Mouse (Mus musculus): Measurements from ENCODE around the gene Tnni1. TPM values are rescaled to one million over a fixed set of nuclear protein-coding genes. Genes with fewer than 3 reads are reported as not detected.

Gene Tnni1
- polyA plus RNA-seq, 1 experiment from 2014 or later, result 0.43 TPM

Other genes with a start within 250 kb of the Tnni1 start
- 48.2 and 56.3 TPM in 2 replicates for gene Nav1, start 172.1 kb upstream of the Tnni1 start, polyA plus RNA-seq (2014; fragmentation: Nextera tagmentation; extraction: Ambion mirVana)
- 13.2 and 16.1 TPM in 2 replicates for gene Csrp1, start 59.4 kb upstream of the Tnni1 start, polyA plus RNA-seq (2014; fragmentation: Nextera tagmentation; extraction: Ambion mirVana)
- gene Phlda3, start 13.3 kb upstream of the Tnni1 start, polyA plus RNA-seq (2014; fragmentation: Nextera tagmentation; extraction: Ambion mirVana), result 20.7 and 25.1 TPM in 2 replicates
- gene Lad1, start 39.2 kb downstream of the Tnni1 start, polyA plus RNA-seq (2014; fragmentation: Nextera tagmentation; extraction: Ambion mirVana), result 0.58 and 1.0 TPM in 2 replicates
- 0.34 TPM in 1 of 2 replicates, not detected in the other for gene Tnnt2, start 56.9 kb downstream of the Tnni1 start, polyA plus RNA-seq (2014; fragmentation: Nextera tagmentation; extraction: Ambion mirVana)
- 0.04 TPM in 1 of 2 replicates, not detected in the other for gene Pkp1, start 139.8 kb downstream of the Tnni1 start, polyA plus RNA-seq (2014; fragmentation: Nextera tagmentation; extraction: Ambion mirVana)
- not detected in 2 replicates for gene Igfn1, start 226.9 kb downstream of the Tnni1 start, polyA plus RNA-seq (2014; fragmentation: Nextera tagmentation; extraction: Ambion mirVana)
- gene Tmem9, start 228.7 kb downstream of the Tnni1 start, polyA plus RNA-seq (2014; fragmentation: Nextera tagmentation; extraction: Ambion mirVana), result 90.4 and 140 TPM in 2 replicates